Mouse (Mus musculus) megakaryocyte, embryonic 14.5 days (primary cell): ENCODE measurements at regions not wholly inside any gene's neighbourhood (a gene's known extent, or its start where the extent isn't known, plus 50 kb on each side); places are given as distances from the start of the nearest gene placed in this dataset.

Experiments used
- FLI1 ChIP-seq: IDR thresholded peaks from 2 replicates; pipeline ENCODE4 v1.6.1; 2012; ENCODE audit warnings: low read length, inconsistent platforms, mixed read lengths
- GATA1 ChIP-seq: IDR thresholded peaks from 3 replicates; pipeline ENCODE4 v1.6.1; 2012; ENCODE audit warnings: mixed read lengths, low read length, inconsistent platforms, borderline replicate concordance

DNA sequence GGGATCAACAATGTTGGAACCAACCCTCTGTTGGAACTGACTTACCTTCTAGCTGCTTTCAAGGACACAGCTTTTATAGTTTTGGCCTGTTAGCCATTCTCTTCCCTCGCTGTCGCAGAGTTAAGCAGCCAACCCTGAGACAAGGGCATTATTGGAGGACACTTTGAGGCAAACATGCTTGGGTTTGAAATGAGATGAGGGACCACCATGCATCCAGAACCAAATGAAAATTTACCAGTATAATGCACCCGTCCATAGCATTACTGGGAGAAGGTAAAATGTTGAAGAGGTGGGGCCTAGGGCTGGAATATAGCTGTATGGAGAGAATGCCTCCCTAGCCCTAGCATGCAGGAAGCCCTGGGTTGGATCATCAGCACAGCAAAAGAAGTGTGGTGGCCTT, 135.7 kb downstream of the Zfp36l1 start:
- TF ChIP-seq GATA1: no peak
- no peak for TF ChIP-seq FLI1
